Mouse (Mus musculus): ENCODE data around the gene Ubap2l. TPM values are rescaled to one million over a fixed set of nuclear protein-coding genes. Genes with fewer than 3 reads are reported as not detected.

The Ubap2l gene
- polyA plus RNA-seq, 1 experiment from 2014 or later: 163 TPM

DNA sequence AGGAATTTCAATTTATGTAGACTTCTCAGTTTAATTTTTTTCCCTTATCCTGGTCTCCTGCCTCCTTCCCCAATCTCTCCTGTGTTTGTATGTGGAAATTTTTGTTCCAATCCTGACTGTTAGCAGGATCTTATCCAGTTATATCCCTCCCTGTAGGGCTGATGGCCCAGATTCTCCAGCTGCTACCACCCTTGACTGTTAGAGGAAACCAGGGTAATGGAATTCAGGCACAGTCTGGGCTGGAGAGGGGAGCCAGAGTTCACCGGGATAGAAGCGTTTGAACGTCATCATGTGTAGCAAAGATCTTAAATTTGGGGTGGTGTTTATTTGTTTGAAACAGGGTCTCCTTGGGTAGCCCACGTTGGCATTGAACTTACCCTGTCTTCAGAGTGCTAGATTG, 32.4 kb upstream of the Ubap2l start:
- H3K27ac ChIP-seq (ENCODE audit: low read depth, low read length): no peak overlapping the region
- H3K36me3 ChIP-seq (ENCODE audit: control insufficient read depth, insufficient read depth, low read length): peaks cover 30% of the 10 kb centered on the region
- H3K27me3 ChIP-seq (ENCODE audit: control insufficient read depth, insufficient read depth, low read length): no peaks in the 10 kb centered on the region
- no peak overlapping the region for H3K9ac ChIP-seq (replicated peaks; ENCODE audit: low read depth, low read length)
- H3K4me1 ChIP-seq (ENCODE audit: control insufficient read depth, insufficient read depth, low read length): peaks cover 28% of the 10 kb centered on the region
- 74% methylated on average over 4 of the region's 4 CpGs for WGBS
- H3K9me3 ChIP-seq (ENCODE audit: control insufficient read depth, low read length): no peaks in the 10 kb centered on the region
- H3K4me2 ChIP-seq (ENCODE audit: low read depth, low read length): no peak overlapping the region
- no peak for ATAC-seq (ENCODE audit: low read depth)
- no peak overlapping the region for H3K4me3 ChIP-seq (ENCODE audit: low read depth, low read length)

DNA sequence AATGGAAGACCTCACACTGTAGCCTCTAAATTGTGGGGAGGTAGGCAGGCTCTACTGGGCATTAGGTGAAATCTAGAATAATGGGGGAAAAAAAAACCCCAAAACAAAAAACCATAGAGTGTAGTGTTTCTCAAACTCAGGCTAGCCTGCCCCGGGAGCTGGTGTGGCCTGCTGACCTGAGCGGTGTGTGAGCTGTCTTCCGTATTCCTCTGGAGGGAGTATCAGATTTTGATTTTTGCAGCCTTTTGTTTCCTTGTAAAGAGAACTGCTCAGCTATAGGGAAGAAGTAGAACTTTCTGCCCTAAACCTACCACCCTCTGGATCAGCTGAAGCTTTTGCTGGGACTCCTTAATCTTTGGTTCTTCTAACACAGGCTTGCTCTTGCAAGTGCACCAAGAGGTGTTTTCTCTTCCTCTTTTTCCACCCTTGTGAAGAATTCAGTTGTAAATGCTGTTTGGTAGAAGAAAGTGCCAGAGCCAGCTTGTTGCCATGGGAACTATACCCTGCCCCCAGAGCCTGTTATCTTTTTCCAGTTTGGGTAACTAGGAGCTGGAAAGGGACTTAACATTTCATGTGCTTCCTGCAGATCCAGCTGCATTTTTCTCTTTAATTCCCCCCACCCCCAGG, 31.4 kb upstream of the Ubap2l start:
- Histone ChIP-seq H3K4me2 (ENCODE audit: low read depth, low read length) (peak overlapping the region; percentile 6; the same call in 1 of the 2 replicates), H3K9ac (replicated peaks; ENCODE audit: low read depth, low read length) (no peak overlapping the region), H3K36me3 (ENCODE audit: control insufficient read depth, insufficient read depth, low read length) (peaks cover 21% of the 10 kb centered on the region), H3K4me1 (ENCODE audit: control insufficient read depth, insufficient read depth, low read length) (peaks cover 28% of the 10 kb centered on the region), H3K4me3 (ENCODE audit: low read depth, low read length) (no peak overlapping the region), H3K9me3 (ENCODE audit: control insufficient read depth, low read length) (no peaks in the 10 kb centered on the region), H3K27me3 (ENCODE audit: control insufficient read depth, insufficient read depth, low read length) (no peaks in the 10 kb centered on the region), H3K27ac (ENCODE audit: low read depth, low read length) (peak overlapping the region; percentile 16; the same call in 1 of the 2 replicates)
- no peak for ATAC-seq (ENCODE audit: low read depth)
- 47% methylated on average over 3 of the region's 3 CpGs for WGBS

DNA sequence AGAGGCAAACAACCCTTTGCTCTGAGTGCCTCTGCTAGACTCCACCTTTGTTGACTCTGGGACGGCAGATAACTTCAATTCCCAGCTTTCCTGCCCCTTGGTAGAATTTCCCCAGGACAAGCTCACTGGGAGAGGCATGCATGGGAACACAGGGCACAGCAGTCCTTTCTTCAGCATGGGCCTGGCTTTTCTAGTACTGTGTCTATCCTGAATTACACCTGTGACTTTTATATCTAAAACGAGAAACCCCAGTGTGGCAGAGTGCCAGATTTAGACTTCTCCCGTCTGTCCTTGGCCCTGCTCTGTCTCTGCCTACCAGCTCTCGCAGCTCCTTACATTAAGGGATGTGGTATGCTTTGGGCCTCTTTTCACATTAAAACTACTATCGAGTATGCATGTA, 30.6 kb upstream of the Ubap2l start:
- peaks cover 13% of the 10 kb centered on the region for H3K36me3 ChIP-seq (ENCODE audit: control insufficient read depth, insufficient read depth, low read length)
- H3K27me3 ChIP-seq (ENCODE audit: control insufficient read depth, insufficient read depth, low read length): no peaks in the 10 kb centered on the region
- no peak overlapping the region for H3K9ac ChIP-seq (replicated peaks; ENCODE audit: low read depth, low read length)
- H3K9me3 ChIP-seq (ENCODE audit: control insufficient read depth, low read length): no peaks in the 10 kb centered on the region
- no peak for ATAC-seq (ENCODE audit: low read depth)
- H3K4me3 ChIP-seq (ENCODE audit: low read depth, low read length): no peak overlapping the region
- 66% methylated on average over 5 of the region's 5 CpGs for WGBS
- H3K4me1 ChIP-seq (ENCODE audit: control insufficient read depth, insufficient read depth, low read length): peaks cover 28% of the 10 kb centered on the region
- H3K27ac ChIP-seq (ENCODE audit: low read depth, low read length): no peak overlapping the region; the same call in 1 of the 2 replicates
- H3K4me2 ChIP-seq (ENCODE audit: low read depth, low read length): no peak overlapping the region

DNA sequence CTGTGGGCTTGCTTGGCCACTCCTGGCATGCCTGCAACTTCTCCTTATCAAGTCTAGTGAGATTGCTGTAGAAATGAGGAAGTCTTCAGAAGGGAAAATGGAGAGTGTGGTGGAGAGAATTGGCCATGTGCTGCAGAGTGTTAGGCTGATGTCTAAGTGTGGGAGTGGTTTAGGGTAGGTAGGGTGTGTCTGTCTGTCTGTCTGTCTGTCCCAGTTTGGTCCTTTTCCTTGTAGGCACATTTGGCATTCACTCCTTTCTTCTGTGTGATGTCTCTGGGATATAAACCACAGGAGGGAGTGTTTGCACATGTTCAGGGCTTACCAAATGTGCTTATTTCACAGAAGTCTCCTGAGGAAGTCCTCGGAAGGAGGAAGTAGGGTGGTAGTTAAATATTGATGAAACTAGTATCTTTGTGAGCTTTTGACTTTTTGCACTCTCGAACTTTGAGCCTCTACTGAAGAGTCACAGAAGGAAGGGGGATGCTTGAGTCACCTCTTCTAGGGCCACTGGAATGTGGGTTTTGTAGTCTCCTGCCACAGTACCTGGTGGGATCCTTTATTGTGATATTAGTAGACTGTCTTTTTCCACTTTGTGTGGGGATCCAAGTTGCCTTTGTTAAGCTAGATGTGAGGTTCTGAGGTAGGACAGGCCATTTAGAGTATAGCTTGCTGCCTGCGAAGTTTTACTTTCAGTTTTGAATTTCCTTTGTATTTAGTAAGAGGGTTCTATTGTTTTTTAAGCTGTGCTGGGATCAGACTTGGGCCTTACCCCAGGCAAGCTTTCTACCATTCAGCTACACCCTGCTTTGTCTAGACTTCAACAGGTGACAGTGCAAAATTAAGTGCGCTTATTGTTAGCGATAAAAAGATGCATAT, 29.2 kb upstream of the Ubap2l start:
- Histone ChIP-seq H3K36me3 (ENCODE audit: control insufficient read depth, insufficient read depth, low read length) (no peaks in the 10 kb centered on the region), H3K27me3 (ENCODE audit: control insufficient read depth, insufficient read depth, low read length) (no peaks in the 10 kb centered on the region), H3K4me1 (ENCODE audit: control insufficient read depth, insufficient read depth, low read length) (peaks cover 28% of the 10 kb centered on the region), H3K4me3 (ENCODE audit: low read depth, low read length) (peak overlapping the region; percentile 4; the same call in 1 of the 2 replicates), H3K27ac (ENCODE audit: low read depth, low read length) (no peak overlapping the region), H3K4me2 (ENCODE audit: low read depth, low read length) (peak overlapping the region; percentile 93; the same call in 1 of the 2 replicates), H3K9me3 (ENCODE audit: control insufficient read depth, low read length) (no peaks in the 10 kb centered on the region), H3K9ac (replicated peaks; ENCODE audit: low read depth, low read length) (no peak overlapping the region)
- WGBS: 84% methylated on average over 5 of the region's 5 CpGs
- ATAC-seq (ENCODE audit: low read depth): no peak

DNA sequence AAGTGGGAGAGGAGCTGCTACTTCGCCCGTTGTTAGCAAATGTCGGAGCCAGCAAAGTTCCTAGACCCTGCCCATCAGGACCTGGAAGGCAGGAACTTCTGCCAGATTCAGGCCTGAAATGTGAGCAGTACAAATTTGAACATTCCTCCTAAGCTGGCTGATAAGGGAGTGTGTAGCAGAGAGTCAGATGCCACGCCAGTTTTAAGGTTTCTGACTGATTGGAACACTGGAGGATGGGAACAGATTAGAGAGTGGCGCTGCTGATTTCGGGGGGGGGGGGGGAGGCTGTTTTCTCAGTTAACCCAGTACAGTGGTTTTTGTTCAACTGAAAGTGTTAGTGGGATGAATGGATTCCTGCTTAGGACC, 28.1 kb upstream of the Ubap2l start:
- WGBS: 1% methylated on average over 6 of the region's 6 CpGs
- Histone ChIP-seq H3K27me3 (ENCODE audit: control insufficient read depth, insufficient read depth, low read length) (no peaks in the 10 kb centered on the region), H3K9ac (replicated peaks; ENCODE audit: low read depth, low read length) (peak overlapping the region; percentile 78), H3K27ac (ENCODE audit: low read depth, low read length) (peak overlapping the region; percentile 92; the same call in 1 of the 2 replicates), H3K4me2 (ENCODE audit: low read depth, low read length) (peak overlapping the region; percentile 93), H3K9me3 (ENCODE audit: control insufficient read depth, low read length) (no peaks in the 10 kb centered on the region), H3K4me3 (ENCODE audit: low read depth, low read length) (peak overlapping the region; percentile 89), H3K36me3 (ENCODE audit: control insufficient read depth, insufficient read depth, low read length) (no peaks in the 10 kb centered on the region), H3K4me1 (ENCODE audit: control insufficient read depth, insufficient read depth, low read length) (peaks cover 28% of the 10 kb centered on the region)
- ATAC-seq (ENCODE audit: low read depth): no peak

DNA sequence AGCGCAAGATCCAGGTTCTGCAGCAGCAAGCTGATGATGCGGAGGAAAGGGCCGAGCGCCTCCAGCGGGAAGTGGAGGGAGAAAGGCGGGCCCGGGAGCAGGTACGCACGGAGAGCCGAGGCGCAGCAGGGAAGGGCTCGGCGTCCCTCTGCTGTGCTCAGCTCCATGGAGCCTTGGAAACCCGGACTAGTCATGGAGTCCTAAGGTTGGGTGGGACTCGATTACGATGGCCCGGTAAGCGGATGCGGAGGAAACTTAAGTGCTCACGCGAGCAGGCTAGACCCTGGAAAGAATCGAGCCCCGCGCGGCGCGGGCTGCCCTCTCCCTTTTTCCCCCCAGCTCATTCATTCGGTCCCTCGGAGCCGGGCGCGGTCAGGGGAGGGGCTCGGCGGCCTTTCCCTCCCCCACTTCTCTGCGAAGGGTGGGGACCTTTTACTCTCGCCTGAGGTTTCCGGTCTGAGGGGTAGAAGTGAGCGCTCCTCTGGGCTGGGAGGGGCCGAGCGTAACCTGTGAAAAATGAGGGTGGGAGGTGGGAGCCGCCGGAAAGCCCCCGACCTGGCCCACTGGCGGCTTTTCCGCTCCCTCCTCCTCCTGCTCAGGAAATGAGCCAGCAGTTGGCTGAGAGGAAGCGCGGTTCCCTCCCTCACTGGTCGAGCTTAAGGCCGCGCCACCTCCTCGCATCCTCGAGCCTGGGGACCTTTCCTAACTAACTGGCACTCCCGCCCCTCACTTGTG, 27.5 kb upstream of the Ubap2l start:
- Histone ChIP-seq H3K4me1 (ENCODE audit: control insufficient read depth, insufficient read depth, low read length) (peaks cover 28% of the 10 kb centered on the region), H3K4me3 (ENCODE audit: low read depth, low read length) (peak overlapping the region; percentile 89)

DNA sequence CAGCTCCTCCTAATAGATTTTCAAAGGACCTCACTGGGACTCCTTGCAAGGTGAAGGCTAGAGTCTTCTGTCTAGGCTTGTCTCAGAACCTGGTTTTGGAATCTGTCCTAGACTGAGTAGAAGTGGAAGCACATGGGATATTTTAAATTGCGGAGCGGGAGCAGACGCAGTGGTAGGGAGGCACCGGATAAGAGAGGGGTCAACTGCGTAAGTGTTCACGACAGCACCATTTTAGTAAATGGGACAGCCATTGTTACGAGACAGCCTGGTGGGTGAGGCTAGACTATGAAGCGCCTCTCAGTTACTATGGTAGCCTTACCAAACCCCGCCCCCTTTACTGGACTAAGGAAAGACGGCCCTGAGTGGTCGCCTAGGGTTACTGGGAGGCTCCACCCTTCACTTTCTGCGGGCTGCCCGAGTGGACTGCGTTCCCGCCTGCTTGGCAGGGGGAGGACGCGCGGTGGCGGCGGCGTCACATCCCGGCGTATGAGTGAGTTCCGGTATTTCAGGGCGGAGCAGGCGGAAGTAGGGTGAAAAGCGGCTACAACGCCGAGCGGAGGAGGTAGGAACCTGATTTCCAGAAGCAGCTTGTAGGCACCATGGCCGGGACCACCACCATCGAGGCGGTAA, 26.8 kb upstream of the Ubap2l start:
- under 1% methylated on average over 33 of the region's 33 CpGs for WGBS
- Histone ChIP-seq H3K36me3 (ENCODE audit: control insufficient read depth, insufficient read depth, low read length) (no peaks in the 10 kb centered on the region), H3K9me3 (ENCODE audit: control insufficient read depth, low read length) (no peaks in the 10 kb centered on the region), H3K27me3 (ENCODE audit: control insufficient read depth, insufficient read depth, low read length) (no peaks in the 10 kb centered on the region), H3K4me1 (ENCODE audit: control insufficient read depth, insufficient read depth, low read length) (peaks cover 25% of the 10 kb centered on the region), H3K4me3 (ENCODE audit: low read depth, low read length) (peak overlapping the region; percentile 89), H3K27ac (ENCODE audit: low read depth, low read length) (peak overlapping the region; percentile 92), H3K4me2 (ENCODE audit: low read depth, low read length) (peak overlapping the region; percentile 93), H3K9ac (replicated peaks; ENCODE audit: low read depth, low read length) (peak overlapping the region; percentile 78)
- peak; percentile 96 for ATAC-seq (ENCODE audit: low read depth)

More for the DNA sequence above, 27.5 kb upstream of the Ubap2l start:
- Histone ChIP-seq H3K27me3 (ENCODE audit: control insufficient read depth, insufficient read depth, low read length) (no peaks in the 10 kb centered on the region), H3K27ac (ENCODE audit: low read depth, low read length) (peak overlapping the region; percentile 92), H3K4me2 (ENCODE audit: low read depth, low read length) (peak overlapping the region; percentile 93), H3K9ac (replicated peaks; ENCODE audit: low read depth, low read length) (peak overlapping the region; percentile 78), H3K9me3 (ENCODE audit: control insufficient read depth, low read length) (no peaks in the 10 kb centered on the region), H3K36me3 (ENCODE audit: control insufficient read depth, insufficient read depth, low read length) (no peaks in the 10 kb centered on the region)
- WGBS: under 1% methylated on average over 53 of the region's 53 CpGs
- peak; percentile 72 for ATAC-seq (ENCODE audit: low read depth)

DNA sequence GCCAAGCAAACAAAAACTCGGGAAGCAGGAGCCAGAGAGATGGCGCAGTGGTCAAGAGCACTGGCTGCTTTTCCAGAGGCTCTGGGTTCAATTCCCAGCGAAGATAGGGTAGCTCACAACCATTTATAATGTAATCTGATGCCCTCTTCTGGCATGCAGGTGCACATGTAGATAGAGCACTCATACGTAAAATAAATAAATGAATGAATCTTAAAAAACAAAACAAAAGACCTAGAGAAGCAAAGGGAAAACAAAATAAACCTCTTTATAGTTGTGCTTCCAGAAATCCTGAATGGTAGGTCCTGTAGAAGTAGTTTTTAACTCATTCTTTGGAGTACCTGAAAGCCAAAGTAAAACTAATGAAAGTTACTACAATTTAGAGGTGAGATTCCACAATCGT, 25.8 kb upstream of the Ubap2l start:
- 64% methylated on average over 5 of the region's 5 CpGs for WGBS
- no peaks in the 10 kb centered on the region for H3K36me3 ChIP-seq (ENCODE audit: control insufficient read depth, insufficient read depth, low read length)

More for the DNA sequence above, 25.8 kb upstream of the Ubap2l start:
- Histone ChIP-seq H3K4me3 (ENCODE audit: low read depth, low read length) (no peak overlapping the region), H3K27ac (ENCODE audit: low read depth, low read length) (no peak overlapping the region), H3K4me2 (ENCODE audit: low read depth, low read length) (no peak overlapping the region; the same call in 1 of the 2 replicates), H3K9me3 (ENCODE audit: control insufficient read depth, low read length) (no peaks in the 10 kb centered on the region), H3K9ac (replicated peaks; ENCODE audit: low read depth, low read length) (no peak overlapping the region), H3K4me1 (ENCODE audit: control insufficient read depth, insufficient read depth, low read length) (peaks cover 18% of the 10 kb centered on the region), H3K27me3 (ENCODE audit: control insufficient read depth, insufficient read depth, low read length) (no peaks in the 10 kb centered on the region)
- no peak for ATAC-seq (ENCODE audit: low read depth)

Measured in neural tube, embryonic 14.5 days (tissue).